Mouse (Mus musculus) spleen, adult 12 weeks (tissue): ENCODE measurements around the gene Relch.

Experiments used
- DNase-seq: peaks from one replicate; pipeline ENCODE4 v3.0.0; 2022; ENCODE audit warnings: low spot score

The Relch gene

DNA sequence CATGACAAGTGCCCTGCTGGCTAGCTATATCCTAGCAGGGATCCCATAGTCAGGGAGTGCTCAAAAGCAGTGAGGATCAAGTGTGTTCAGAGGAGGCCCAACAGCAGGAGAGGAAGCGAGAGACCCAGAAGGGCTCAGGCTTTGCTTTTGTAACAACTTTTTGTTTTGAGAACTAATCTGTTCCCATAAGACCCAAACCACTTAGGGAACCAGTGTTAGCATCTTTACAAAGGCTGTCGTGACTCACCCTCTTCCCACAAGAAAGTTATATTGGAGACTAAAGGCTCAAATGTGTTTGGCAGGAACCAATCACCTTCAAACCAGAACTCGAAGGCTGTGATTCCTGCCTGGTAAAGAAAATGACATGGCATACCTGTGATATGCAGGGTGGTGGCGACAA is 132.0 kb downstream of the Relch start:
- DNase-seq = no peak

DNA sequence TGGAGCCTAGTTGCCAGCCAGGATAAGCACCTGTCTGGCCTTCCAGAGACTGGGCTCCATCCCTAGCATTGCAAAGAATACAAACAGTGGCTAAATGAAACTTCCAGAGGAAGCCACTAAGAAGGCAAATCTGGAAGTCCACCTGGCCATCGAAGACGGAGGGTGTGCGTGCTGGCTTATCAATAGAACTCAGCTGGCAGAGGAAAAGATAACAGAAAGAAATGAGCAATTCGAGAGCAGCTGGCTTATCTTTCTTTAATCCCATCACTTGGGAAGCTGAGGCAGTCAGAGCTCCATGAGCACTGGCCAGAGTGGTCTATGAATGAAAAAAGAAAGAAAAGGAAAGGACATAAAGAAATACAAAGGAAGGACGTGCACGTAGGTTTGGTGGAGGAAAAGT is 136.9 kb downstream of the Relch start:
- no peak for DNase-seq

DNA sequence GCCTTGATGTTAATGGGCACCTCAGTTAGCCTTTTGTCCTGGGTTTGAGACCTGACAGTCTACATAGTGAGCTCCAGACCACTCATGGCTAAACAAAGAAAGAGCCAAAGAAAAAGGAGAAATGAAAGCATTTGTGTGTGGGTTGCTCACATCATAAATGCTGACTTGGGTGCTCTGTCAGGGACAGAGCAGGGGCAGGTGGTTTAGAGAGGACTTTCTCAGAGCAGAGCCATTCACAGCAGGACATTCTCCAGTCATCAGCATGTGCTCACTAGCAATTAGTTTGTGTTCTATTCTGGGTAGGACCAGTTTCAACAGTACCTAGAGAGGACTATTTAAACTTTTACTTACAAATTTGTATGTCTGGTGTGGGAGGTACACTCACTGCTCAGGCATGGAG is 137.6 kb downstream of the Relch start:
- DNase-seq = no peak

- DNase-seq = no peak
Measured at GRCm38 (mm10) chr1:105802941-105803340, 139.3 kb downstream of the Relch start.

DNA sequence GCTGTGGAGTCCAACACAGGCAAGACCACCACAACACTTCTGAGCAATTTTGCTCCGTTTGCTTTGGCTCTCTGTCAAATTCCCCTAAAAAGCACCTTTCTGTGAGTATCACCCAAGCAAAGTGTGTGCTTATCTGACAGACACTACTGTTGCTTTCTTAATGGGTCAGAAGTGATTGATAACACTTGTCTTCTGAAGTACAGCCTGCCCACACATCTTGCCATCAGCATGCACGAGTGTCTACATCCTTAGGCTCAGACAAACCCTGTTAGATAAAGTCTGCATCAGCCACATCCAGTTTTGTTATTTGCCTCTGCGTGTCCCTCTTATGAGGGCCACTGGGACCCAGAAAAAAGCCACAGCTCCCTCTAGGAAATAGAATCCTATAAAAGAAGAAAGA is 140.6 kb downstream of the Relch start:
- no peak for DNase-seq
